Mouse (Mus musculus): ENCODE measurements at regions not wholly inside any gene's neighbourhood (a gene's known extent, or its start where the extent isn't known, plus 50 kb on each side); places are given as distances from the start of the nearest gene placed in this dataset.
A peak's percentile ranks its signal among the peaks of the same experiment; 100 is the strongest.

- H3K27me3 ChIP-seq (ENCODE audit: insufficient read depth, low read length) = no peaks in the 10 kb centered on the region
- DNase-seq (ENCODE audit: low spot score) = no peak
Observed at GRCm38 (mm10) chr12:54280001-54280400, 76.3 kb upstream of the Egln3 start.

DNA sequence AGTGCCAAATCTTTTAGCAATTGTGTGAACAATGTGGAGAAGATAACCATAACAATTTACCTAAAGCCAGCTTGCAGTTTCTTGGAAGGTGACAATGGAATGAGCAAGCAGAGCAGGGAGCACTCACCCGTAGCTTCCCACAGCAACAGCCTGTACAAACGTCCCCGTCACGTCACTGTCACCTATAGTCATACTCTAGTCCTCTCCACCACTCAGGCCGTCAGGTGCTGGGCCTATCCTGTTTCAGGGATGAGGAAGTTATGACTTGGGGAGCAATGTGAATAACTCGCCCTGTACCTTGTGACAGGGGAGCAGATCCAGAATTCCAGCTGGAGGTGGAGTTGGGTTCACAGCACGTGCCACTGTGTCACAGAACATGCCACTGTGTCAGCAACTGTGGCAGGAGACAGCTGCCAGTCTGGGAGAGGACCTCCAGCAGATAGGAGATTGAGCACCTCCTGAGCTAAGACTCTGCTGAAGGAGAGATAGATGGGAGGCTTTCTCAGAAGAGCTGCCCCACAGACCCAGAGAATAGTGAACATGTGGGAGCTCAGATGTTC is 73.4 kb upstream of the Egln3 start:
- DNase-seq (ENCODE audit: low spot score) = no peak
- no peaks in the 10 kb centered on the region for H3K4me1 ChIP-seq (ENCODE audit: insufficient read depth, low read length)
- no peak overlapping the region for H3K4me2 ChIP-seq (ENCODE audit: low read depth, low read length)
- no peak overlapping the region for H3K9ac ChIP-seq (replicated peaks; ENCODE audit: low read length)
- ATAC-seq = no peak
- WGBS = 67% methylated on average over 7 of the region's 7 CpGs
- H3K36me3 ChIP-seq (ENCODE audit: insufficient read depth, low read length) = no peaks in the 10 kb centered on the region
- no peaks in the 10 kb centered on the region for H3K27me3 ChIP-seq (ENCODE audit: insufficient read depth, low read length)
- no peak for TF ChIP-seq CTCF (IDR thresholded peaks at IDR 0.05; ENCODE audit: low read depth)
- H3K9me3 ChIP-seq (ENCODE audit: low read length) = no peaks in the 10 kb centered on the region
- no peak overlapping the region for H3K27ac ChIP-seq
- no peak overlapping the region for H3K4me3 ChIP-seq (ENCODE audit: low read length)

More at GRCm38 (mm10) chr12:54280001-54280400, 76.3 kb upstream of the Egln3 start:
- Histone ChIP-seq H3K9me3 (ENCODE audit: low read length) (no peaks in the 10 kb centered on the region), H3K36me3 (ENCODE audit: insufficient read depth, low read length) (no peaks in the 10 kb centered on the region), H3K4me2 (ENCODE audit: low read depth, low read length) (no peak overlapping the region), H3K4me3 (ENCODE audit: low read length) (no peak overlapping the region), H3K4me1 (ENCODE audit: insufficient read depth, low read length) (no peaks in the 10 kb centered on the region), H3K27ac (no peak overlapping the region), H3K9ac (replicated peaks; ENCODE audit: low read length) (no peak overlapping the region)
- 89% methylated on average over 3 of the region's 3 CpGs for WGBS
- no peak for TF ChIP-seq CTCF (IDR thresholded peaks at IDR 0.05; ENCODE audit: low read depth)
- ATAC-seq = no peak

- ATAC-seq = no peak
Observed at GRCm38 (mm10) chr12:54273506-54273905, 69.8 kb upstream of the Egln3 start.

GRCm38 (mm10) chr12:54272696-54273095 is 69.0 kb upstream of the Egln3 start:
- no peak for ATAC-seq
- WGBS = 81% methylated on average over 6 of the region's 6 CpGs
- H3K27me3 ChIP-seq (ENCODE audit: insufficient read depth, low read length) = no peaks in the 10 kb centered on the region
- H3K27ac ChIP-seq = no peak overlapping the region
- no peak overlapping the region for H3K4me3 ChIP-seq (ENCODE audit: low read length)
- no peaks in the 10 kb centered on the region for H3K4me1 ChIP-seq (ENCODE audit: insufficient read depth, low read length)
- no peak for DNase-seq (ENCODE audit: low spot score)
- H3K9me3 ChIP-seq (ENCODE audit: low read length) = no peaks in the 10 kb centered on the region
- no peak overlapping the region for H3K4me2 ChIP-seq (ENCODE audit: low read depth, low read length)
- TF ChIP-seq CTCF (IDR thresholded peaks at IDR 0.05; ENCODE audit: low read depth) = no peak
- H3K9ac ChIP-seq (replicated peaks; ENCODE audit: low read length) = no peak overlapping the region
- no peaks in the 10 kb centered on the region for H3K36me3 ChIP-seq (ENCODE audit: insufficient read depth, low read length)

More at GRCm38 (mm10) chr12:54273506-54273905, 69.8 kb upstream of the Egln3 start:
- H3K36me3 ChIP-seq (ENCODE audit: insufficient read depth, low read length) = no peaks in the 10 kb centered on the region
- WGBS = 60% methylated on average over 4 of the region's 4 CpGs
- no peaks in the 10 kb centered on the region for H3K9me3 ChIP-seq (ENCODE audit: low read length)
- H3K4me2 ChIP-seq (ENCODE audit: low read depth, low read length) = no peak overlapping the region
- H3K4me1 ChIP-seq (ENCODE audit: insufficient read depth, low read length) = no peaks in the 10 kb centered on the region
- H3K4me3 ChIP-seq (ENCODE audit: low read length) = no peak overlapping the region
- H3K9ac ChIP-seq (replicated peaks; ENCODE audit: low read length) = no peak overlapping the region
- no peak overlapping the region for H3K27ac ChIP-seq
- no peak for TF ChIP-seq CTCF (IDR thresholded peaks at IDR 0.05; ENCODE audit: low read depth)
- peak; percentile 52 for DNase-seq (ENCODE audit: low spot score)
- H3K27me3 ChIP-seq (ENCODE audit: insufficient read depth, low read length) = no peaks in the 10 kb centered on the region

GRCm38 (mm10) chr12:54272226-54272625 is 68.6 kb upstream of the Egln3 start:
- H3K36me3 ChIP-seq (ENCODE audit: insufficient read depth, low read length) = no peaks in the 10 kb centered on the region
- no peaks in the 10 kb centered on the region for H3K9me3 ChIP-seq (ENCODE audit: low read length)
- no peak for ATAC-seq
- TF ChIP-seq CTCF (IDR thresholded peaks at IDR 0.05; ENCODE audit: low read depth) = no peak
- no peak overlapping the region for H3K9ac ChIP-seq (replicated peaks; ENCODE audit: low read length)
- 52% methylated on average over 2 of the region's 2 CpGs for WGBS
- no peak overlapping the region for H3K4me3 ChIP-seq (ENCODE audit: low read length)
- H3K27ac ChIP-seq = no peak overlapping the region
- H3K27me3 ChIP-seq (ENCODE audit: insufficient read depth, low read length) = no peaks in the 10 kb centered on the region
- H3K4me1 ChIP-seq (ENCODE audit: insufficient read depth, low read length) = no peaks in the 10 kb centered on the region
- H3K4me2 ChIP-seq (ENCODE audit: low read depth, low read length) = no peak overlapping the region
- DNase-seq (ENCODE audit: low spot score) = no peak

- Histone ChIP-seq H3K4me2 (ENCODE audit: low read depth, low read length) (no peak overlapping the region), H3K36me3 (ENCODE audit: insufficient read depth, low read length) (no peaks in the 10 kb centered on the region), H3K9ac (replicated peaks; ENCODE audit: low read length) (no peak overlapping the region), H3K27me3 (ENCODE audit: insufficient read depth, low read length) (no peaks in the 10 kb centered on the region), H3K4me3 (ENCODE audit: low read length) (no peak overlapping the region), H3K4me1 (ENCODE audit: insufficient read depth, low read length) (0 out of 2 replicates have a peak, but pooled peaks cover 7% of the 10 kb centered on the region), H3K9me3 (ENCODE audit: low read length) (no peaks in the 10 kb centered on the region), H3K27ac (no peak overlapping the region)
- ATAC-seq (no peak), DNase-seq (ENCODE audit: low spot score) (no peak)
- 90% methylated on average over 3 of the region's 3 CpGs for WGBS
- TF ChIP-seq CTCF (IDR thresholded peaks at IDR 0.05; ENCODE audit: low read depth) = no peak
Observed at GRCm38 (mm10) chr12:54265852-54266251, 62.2 kb upstream of the Egln3 start.

All from hindbrain, postnatal 0 days (tissue).